Mouse (Mus musculus): ENCODE data around the gene Troap. TPM values are rescaled to one million over a fixed set of nuclear protein-coding genes. Genes with fewer than 3 reads are reported as not detected.

Troap gene
- polyA plus RNA-seq, 2 experiments = 22.1 to 41.5 TPM

- no peak for ATAC-seq (ENCODE audit: low FRiP score, low read depth)
- WGBS = 77% methylated on average over 9 of the region's 9 CpGs
- H3K4me2 ChIP-seq (replicated peaks; ENCODE audit: low read depth, low read length, severe bottlenecking) = peak overlapping the region; percentile 63
- H3K27me3 ChIP-seq (ENCODE audit: control insufficient read depth, insufficient read depth, low read length) = no peaks in the 10 kb centered on the region
- H3K27ac ChIP-seq (replicated peaks; ENCODE audit: low read depth, low read length) = no peak overlapping the region
- H3K9ac ChIP-seq (ENCODE audit: low read depth, low read length, severe bottlenecking) = 0 out of 2 replicates have a peak overlapping the region, but pooled peaks have one; percentile 6
- no peak for TF ChIP-seq POLR2A (IDR thresholded peaks at IDR 0.05; ENCODE audit: borderline replicate concordance, extremely low read depth, insufficient read depth, insufficient read length)
- no peaks in the 10 kb centered on the region for H3K9me3 ChIP-seq (ENCODE audit: control insufficient read depth, low read length)
- H3K36me3 ChIP-seq (ENCODE audit: control insufficient read depth, insufficient read depth, low read length) = peaks cover 25% of the 10 kb centered on the region
- no peak for DNase-seq (ENCODE audit: low spot score)
- H3K4me3 ChIP-seq (replicated peaks; ENCODE audit: low read length) = peak overlapping the region; percentile 69
- H3K4me1 ChIP-seq (ENCODE audit: control insufficient read depth, insufficient read depth, low read length) = peaks cover 17% of the 10 kb centered on the region
Observed at GRCm38 (mm10) chr15:99032041-99032725, 42.2 kb upstream of the Troap start.

- no peak for ATAC-seq (ENCODE audit: low FRiP score, low read depth)
- H3K36me3 ChIP-seq (ENCODE audit: control insufficient read depth, insufficient read depth, low read length) = peaks cover 25% of the 10 kb centered on the region
- TF ChIP-seq POLR2A (IDR thresholded peaks at IDR 0.05; ENCODE audit: borderline replicate concordance, extremely low read depth, insufficient read depth, insufficient read length) = no peak
- 0 out of 2 replicates have a peak overlapping the region, but pooled peaks have one; percentile 6 for H3K9ac ChIP-seq (ENCODE audit: low read depth, low read length, severe bottlenecking)
- H3K27ac ChIP-seq (replicated peaks; ENCODE audit: low read depth, low read length) = no peak overlapping the region
- H3K4me3 ChIP-seq (replicated peaks; ENCODE audit: low read length) = 0 out of 2 replicates have a peak overlapping the region, but pooled peaks have one; percentile 69
- no peaks in the 10 kb centered on the region for H3K27me3 ChIP-seq (ENCODE audit: control insufficient read depth, insufficient read depth, low read length)
- WGBS = 75% methylated on average over 7 of the region's 7 CpGs
- H3K4me1 ChIP-seq (ENCODE audit: control insufficient read depth, insufficient read depth, low read length) = peaks cover 17% of the 10 kb centered on the region
- no peaks in the 10 kb centered on the region for H3K9me3 ChIP-seq (ENCODE audit: control insufficient read depth, low read length)
- peak overlapping the region; percentile 63 for H3K4me2 ChIP-seq (replicated peaks; ENCODE audit: low read depth, low read length, severe bottlenecking)
- DNase-seq (ENCODE audit: low spot score) = no peak
Observed at GRCm38 (mm10) chr15:99032726-99033250, 41.6 kb upstream of the Troap start.

- ATAC-seq (ENCODE audit: low FRiP score, low read depth) (no peak), DNase-seq (ENCODE audit: low spot score) (no peak)
- H3K9ac ChIP-seq (ENCODE audit: low read depth, low read length, severe bottlenecking) = no peak overlapping the region
- no peaks in the 10 kb centered on the region for H3K27me3 ChIP-seq (ENCODE audit: control insufficient read depth, insufficient read depth, low read length)
- peaks cover 17% of the 10 kb centered on the region for H3K4me1 ChIP-seq (ENCODE audit: control insufficient read depth, insufficient read depth, low read length)
- peaks cover 28% of the 10 kb centered on the region for H3K36me3 ChIP-seq (ENCODE audit: control insufficient read depth, insufficient read depth, low read length)
- no peak overlapping the region for H3K4me2 ChIP-seq (replicated peaks; ENCODE audit: low read depth, low read length, severe bottlenecking)
- no peaks in the 10 kb centered on the region for H3K9me3 ChIP-seq (ENCODE audit: control insufficient read depth, low read length)
- 88% methylated on average over 7 of the region's 7 CpGs for WGBS
- no peak for TF ChIP-seq POLR2A (IDR thresholded peaks at IDR 0.05; ENCODE audit: borderline replicate concordance, extremely low read depth, insufficient read depth, insufficient read length)
- no peak overlapping the region for H3K4me3 ChIP-seq (replicated peaks; ENCODE audit: low read length)
- H3K27ac ChIP-seq (replicated peaks; ENCODE audit: low read depth, low read length) = no peak overlapping the region
Observed at GRCm38 (mm10) chr15:99033498-99034270, 40.7 kb upstream of the Troap start.

GRCm38 (mm10) chr15:99035431-99035830 is 38.9 kb upstream of the Troap start:
- Histone ChIP-seq H3K9ac (ENCODE audit: low read depth, low read length, severe bottlenecking) (no peak overlapping the region), H3K4me2 (replicated peaks; ENCODE audit: low read depth, low read length, severe bottlenecking) (no peak overlapping the region), H3K27me3 (ENCODE audit: control insufficient read depth, insufficient read depth, low read length) (no peaks in the 10 kb centered on the region), H3K9me3 (ENCODE audit: control insufficient read depth, low read length) (no peaks in the 10 kb centered on the region), H3K4me1 (ENCODE audit: control insufficient read depth, insufficient read depth, low read length) (peaks cover 17% of the 10 kb centered on the region), H3K36me3 (ENCODE audit: control insufficient read depth, insufficient read depth, low read length) (peaks cover 28% of the 10 kb centered on the region), H3K27ac (replicated peaks; ENCODE audit: low read depth, low read length) (no peak overlapping the region), H3K4me3 (replicated peaks; ENCODE audit: low read length) (no peak overlapping the region)
- 71% methylated on average over 4 of the region's 4 CpGs for WGBS
- DNase-seq (ENCODE audit: low spot score) (no peak), ATAC-seq (ENCODE audit: low FRiP score, low read depth) (no peak)
- TF ChIP-seq POLR2A (IDR thresholded peaks at IDR 0.05; ENCODE audit: borderline replicate concordance, extremely low read depth, insufficient read depth, insufficient read length) = no peak

GRCm38 (mm10) chr15:99036249-99036905 is 38.0 kb upstream of the Troap start:
- ATAC-seq (ENCODE audit: low FRiP score, low read depth) = no peak
- no peak overlapping the region for H3K4me2 ChIP-seq (replicated peaks; ENCODE audit: low read depth, low read length, severe bottlenecking)
- TF ChIP-seq POLR2A (IDR thresholded peaks at IDR 0.05; ENCODE audit: borderline replicate concordance, extremely low read depth, insufficient read depth, insufficient read length) = no peak
- no peaks in the 10 kb centered on the region for H3K27me3 ChIP-seq (ENCODE audit: control insufficient read depth, insufficient read depth, low read length)
- no peak overlapping the region for H3K4me3 ChIP-seq (replicated peaks; ENCODE audit: low read length)
- no peak for DNase-seq (ENCODE audit: low spot score)
- H3K36me3 ChIP-seq (ENCODE audit: control insufficient read depth, insufficient read depth, low read length) = peaks cover 28% of the 10 kb centered on the region
- H3K9me3 ChIP-seq (ENCODE audit: control insufficient read depth, low read length) = no peaks in the 10 kb centered on the region
- H3K9ac ChIP-seq (ENCODE audit: low read depth, low read length, severe bottlenecking) = no peak overlapping the region
- WGBS = 94% methylated on average over 8 of the region's 8 CpGs
- H3K27ac ChIP-seq (replicated peaks; ENCODE audit: low read depth, low read length) = no peak overlapping the region
- peaks cover 14% of the 10 kb centered on the region for H3K4me1 ChIP-seq (ENCODE audit: control insufficient read depth, insufficient read depth, low read length)
